Mouse (Mus musculus) T-helper 2 cell (primary cell): ENCODE measurements around the gene Tcea2.

Experiments used
- in situ Hi-C: fragments of 300-600 bp; cut with MboI, MseI; formaldehyde crosslinking; loops from one replicate; pipeline ENCODE4 v1.15.1; 2025; ENCODE audit warnings: high pct_unique_total_duplicates

Tcea2 gene

GRCm38 (mm10) chr2:181674934-181675333 lies 5.2 kb upstream of the Tcea2 start:
- in situ Hi-C loops, result loop anchor here (5.0 kb wide), 1 partner anchor 93 kb away; the partner anchor contains the start of gene Uckl1

GRCm38 (mm10) chr2:181675454-181675853 lies 4.7 kb upstream of the Tcea2 start:
- in situ Hi-C loops, result loop anchor here (5.0 kb wide), 1 partner anchor 93 kb away; the partner anchor contains the start of gene Uckl1

GRCm38 (mm10) chr2:181676424-181676823 lies 3.7 kb upstream of the Tcea2 start:
- in situ Hi-C loops, result loop anchor here (5.0 kb wide), 1 partner anchor 94 kb away; the partner anchor contains the start of gene Uckl1

- in situ Hi-C loops, result loop anchor here (5.0 kb wide), 1 partner anchor 95 kb away; the partner anchor contains the start of gene Uckl1
Observed at GRCm38 (mm10) chr2:181677096-181677754, 2.9 kb upstream of the Tcea2 start.

- in situ Hi-C loops, result loop anchor here (5.0 kb wide), 1 partner anchor 95 kb away; the partner anchor contains the start of gene Uckl1
Observed at GRCm38 (mm10) chr2:181677755-181678098, 2.4 kb upstream of the Tcea2 start.

- in situ Hi-C loops, result loop anchor here (5.0 kb wide), 1 partner anchor 96 kb away; the partner anchor contains the start of gene Uckl1
Observed at GRCm38 (mm10) chr2:181678780-181679179, 1.3 kb upstream of the Tcea2 start.

- in situ Hi-C loops, result no loop called here
Observed at GRCm38 (mm10) chr2:181680716-181681117, 607 bp downstream of the Tcea2 start.

GRCm38 (mm10) chr2:181681978-181682377 lies 1.9 kb downstream of the Tcea2 start:
- in situ Hi-C loops, result no loop called here

- in situ Hi-C loops, result no loop called here
Observed at GRCm38 (mm10) chr2:181683381-181683780, 3.3 kb downstream of the Tcea2 start.

GRCm38 (mm10) chr2:181684713-181685112 lies 4.6 kb downstream of the Tcea2 start:
- in situ Hi-C loops, result no loop called here

- in situ Hi-C loops, result no loop called here
Observed at GRCm38 (mm10) chr2:181685686-181686085, 5.6 kb downstream of the Tcea2 start.

GRCm38 (mm10) chr2:181687586-181687985 lies 7.5 kb downstream of the Tcea2 start:
- in situ Hi-C loops, result no loop called here

- in situ Hi-C loops, result loop anchor here (10.0 kb wide), 1 partner anchor 1095 kb away; the partner anchor contains the start of gene Col9a3
Observed at GRCm38 (mm10) chr2:181689466-181690160, 9.5 kb downstream of the Tcea2 start.

- in situ Hi-C loops, result loop anchor here (10.0 kb wide), 1 partner anchor 1096 kb away; the partner anchor contains the start of gene Col9a3
Observed at GRCm38 (mm10) chr2:181691083-181691482, 11.0 kb downstream of the Tcea2 start.

- in situ Hi-C loops, result loop anchor here (10.0 kb wide), 1 partner anchor 1097 kb away; the partner anchor contains the start of gene Col9a3
Observed at GRCm38 (mm10) chr2:181691571-181691970, 11.5 kb downstream of the Tcea2 start.

GRCm38 (mm10) chr2:181692304-181692703 lies 12.2 kb downstream of the Tcea2 start:
- in situ Hi-C loops, result loop anchor here (10.0 kb wide), 1 partner anchor 1098 kb away; the partner anchor contains the start of gene Col9a3

- in situ Hi-C loops, result loop anchor here (10.0 kb wide), 1 partner anchor 1099 kb away; the partner anchor contains the start of gene Col9a3
Observed at GRCm38 (mm10) chr2:181693339-181694280, 13.5 kb downstream of the Tcea2 start, which contains the start of gene Rgs19. Rgs19 (minus strand) TSS chr2:181693977.

GRCm38 (mm10) chr2:181694581-181694980 lies 14.5 kb downstream of the Tcea2 start:
- in situ Hi-C loops, result loop anchor here (10.0 kb wide), 1 partner anchor 1100 kb away; the partner anchor contains the start of gene Col9a3

- in situ Hi-C loops, result loop anchor here (5.0 to 10.0 kb wide), 2 partner anchors 53 to 1101 kb away; partner anchors contain the start of gene Col9a3
Observed at GRCm38 (mm10) chr2:181695776-181696175, 15.7 kb downstream of the Tcea2 start.

- in situ Hi-C loops, result loop anchor here (5.0 to 10.0 kb wide), 2 partner anchors 55 to 1102 kb away; partner anchors contain the start of gene Col9a3
Observed at GRCm38 (mm10) chr2:181696801-181697420, 16.8 kb downstream of the Tcea2 start.
